In genomic region chr7:101014985-101015384, GRCm38 (mm10) we compare ENCODE assay signal across 34 mouse cellular contexts. TPM values are rescaled to one million over a fixed set of nuclear protein-coding genes. Genes with fewer than 3 reads are reported as not detected.
"Had no signal": no experiment of that assay in that cellular context is flagged by ENCODE, and none has a peak within 500 bp of the region (broad histone marks: within the 10 kb centered on the region; RNA-seq: fewer than 3 reads in every experiment).

No protein-coding gene starts in this region.

- H3K9me3 ChIP-seq: heart, embryonic 12.5 days; heart, embryonic 13.5 days; heart, embryonic 15.5 days; hindbrain, embryonic 10.5 days; hindbrain, embryonic 12.5 days; hindbrain, embryonic 13.5 days; hindbrain, embryonic 15.5 days; intestine, embryonic 15.5 days; kidney, embryonic 15.5 days had no signal

- DNase-seq: heart, postnatal 14 days; heart, postnatal 36 days; heart, postnatal 4 days; kidney, adult 11 months; kidney, adult 18-20 months; kidney, adult 2 months; kidney, adult 8-10 months; kidney, adult 9 months; kidney, postnatal 10 days; kidney, postnatal 14 days; kidney, postnatal 25 days; kidney, postnatal 36 days; kidney, postnatal 4 days; layer of hippocampus, adult 9-11 months; layer of hippocampus, postnatal 36 days had no signal

- H3K4me2 ChIP-seq: heart, embryonic 11.5 days; heart, embryonic 12.5 days; heart, embryonic 13.5 days; heart, embryonic 15.5 days; hindbrain, embryonic 12.5 days; hindbrain, embryonic 13.5 days; hindbrain, embryonic 14.5 days; hindbrain, embryonic 15.5 days; intestine, embryonic 15.5 days; kidney, embryonic 15.5 days had no signal

- ATAC-seq: hindbrain, embryonic 16.5 days; hindbrain, postnatal 0 days; inflammation-experienced regulatory T-cells, adult 6 months; intestine, embryonic 15.5 days; intestine, embryonic 16.5 days; intestine, postnatal 0 days had no signal

- H3K27ac ChIP-seq: heart, embryonic 13.5 days; heart, embryonic 15.5 days; hindbrain, embryonic 10.5 days; hindbrain, embryonic 12.5 days; hindbrain, embryonic 13.5 days; hindbrain, embryonic 14.5 days; hindbrain, embryonic 15.5 days; hindbrain, postnatal 0 days; intestine, embryonic 15.5 days; kidney, embryonic 15.5 days; kidney, postnatal 0 days; layer of hippocampus, adult 2 months had no signal

- H3K4me3 ChIP-seq: heart, embryonic 12.5 days; heart, embryonic 13.5 days; heart, embryonic 15.5 days; hindbrain, embryonic 10.5 days; hindbrain, embryonic 12.5 days; hindbrain, embryonic 13.5 days; hindbrain, embryonic 15.5 days; intestine, embryonic 15.5 days; kidney, embryonic 15.5 days; layer of hippocampus, adult 2 months had no signal

- H3K36me3 ChIP-seq: heart, embryonic 12.5 days; heart, embryonic 13.5 days; heart, embryonic 15.5 days; hindbrain, embryonic 10.5 days; hindbrain, embryonic 12.5 days; hindbrain, embryonic 13.5 days; hindbrain, embryonic 15.5 days; intestine, embryonic 15.5 days; kidney, embryonic 15.5 days had no signal

- H3K9ac ChIP-seq: heart, embryonic 12.5 days; heart, embryonic 13.5 days; heart, embryonic 15.5 days; hindbrain, embryonic 12.5 days; hindbrain, embryonic 13.5 days; hindbrain, embryonic 14.5 days; hindbrain, embryonic 15.5 days; intestine, embryonic 15.5 days; kidney, embryonic 15.5 days had no signal

RNA-seq across cellular contexts. Expression of gene P2ry2, which starts 2.3 kb away (rescaled TPM):
- polyA plus RNA-seq: inflammation-experienced regulatory T-cells, adult 6 months had no signal

RNA-seq across cellular contexts. Expression of gene P2ry6, which starts 40.5 kb away (rescaled TPM):
- total RNA-seq: hematopoietic stem cell, adult 5-6 weeks had no signal
